Mouse (Mus musculus): Measurements from ENCODE around the gene Egfl8.

DNA sequence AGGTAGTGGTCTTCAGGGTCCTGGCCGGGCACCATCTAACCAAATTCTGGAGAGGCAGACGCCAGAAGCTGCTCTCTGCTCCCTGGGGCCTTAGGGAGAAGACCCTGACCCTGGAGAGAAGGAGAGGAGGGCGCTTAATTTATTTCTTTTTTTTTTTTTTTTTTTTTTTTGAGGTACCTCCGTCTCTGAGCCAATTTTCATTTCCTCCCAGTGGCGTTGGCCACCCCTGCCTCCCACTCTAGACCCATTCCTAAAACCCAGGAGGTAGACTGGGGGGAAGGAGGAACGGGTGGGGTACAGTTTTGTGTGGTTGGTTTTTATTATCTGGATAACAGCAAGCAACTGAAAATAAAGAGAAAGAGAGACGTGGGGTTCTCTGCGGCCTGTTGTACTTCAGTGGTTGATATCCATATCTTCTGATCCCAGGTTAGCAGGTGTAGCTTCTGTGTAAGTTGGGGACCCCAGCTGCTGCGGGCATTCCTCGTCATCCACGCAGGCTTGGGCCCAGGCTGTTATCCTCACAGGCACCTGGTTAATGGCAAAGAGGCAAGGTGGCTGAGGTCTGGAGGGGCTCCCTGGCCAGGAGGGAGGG, 2.6 kb downstream of the Egfl8 start:
- TF ChIP-seq GATA1 (IDR thresholded peaks at IDR 0.05; ENCODE audit: low read length) (no peak), TAL1 (IDR thresholded peaks at IDR 0.05; ENCODE audit: low read length) (no peak)
